Mouse (Mus musculus) kidney, adult 2 months (tissue): ENCODE data around the gene Tead1.

Experiments used
- CTCF ChIP-seq: fragments of 200-500 bp; conservative IDR thresholded peaks from 2 replicates; pipeline ENCODE4 v1.5.1; 2011; ENCODE audit warnings: low read depth, mild to moderate bottlenecking, control low read depth, low read length, moderate library complexity, mixed read lengths; ENCODE audit not compliant: insufficient read depth, insufficient read length
- POLR2A ChIP-seq: fragments of 200-500 bp; IDR thresholded peaks from one replicate; pipeline ENCODE4 v1.6.1; 2011; ENCODE audit warnings: low read depth, low read length, control low read depth

- TF ChIP-seq POLR2A (no peak), CTCF (no peak)
Observed at GRCm38 (mm10) chr7:112741790-112742189, 62.7 kb downstream of the Tead1 start.
